Mouse (Mus musculus): ENCODE data around the gene Nhlrc2.
"Not testable (repeated sequence)": the region's sequence is repeated elsewhere in the genome, so short reads cannot be mapped to it uniquely, and the experiment has no call there.

Nhlrc2 gene

GRCm38 (mm10) chr19:56548230-56549032 is at the start of gene Nhlrc2:
TSS of gene Nhlrc2 (plus strand) at chr19:56548261.
- peak; percentile 72 to 85 for DNase-seq (ENCODE audit: low spot score in 2 of 2)

- not testable (repeated sequence) for DNase-seq (ENCODE audit: low spot score in 2 of 2)
Observed at GRCm38 (mm10) chr19:56503069-56503468, 45.0 kb upstream of the Nhlrc2 start.

- DNase-seq (ENCODE audit: low spot score in 2 of 2) = not testable (repeated sequence)
Observed at GRCm38 (mm10) chr19:56503525-56503924, 44.5 kb upstream of the Nhlrc2 start.

- not testable (repeated sequence) for DNase-seq (ENCODE audit: low spot score in 2 of 2)
Observed at GRCm38 (mm10) chr19:56511207-56511606, 36.9 kb upstream of the Nhlrc2 start.

GRCm38 (mm10) chr19:56513527-56513926 is 34.5 kb upstream of the Nhlrc2 start:
- DNase-seq (ENCODE audit: low spot score in 2 of 2) = not testable (repeated sequence)

GRCm38 (mm10) chr19:56519408-56519807 is 28.7 kb upstream of the Nhlrc2 start:
- not testable (repeated sequence) for DNase-seq (ENCODE audit: low spot score in 2 of 2)

GRCm38 (mm10) chr19:56530529-56530928 is 17.5 kb upstream of the Nhlrc2 start:
- not testable (repeated sequence) for DNase-seq (ENCODE audit: low spot score in 2 of 2)

GRCm38 (mm10) chr19:56531251-56531650 is 16.8 kb upstream of the Nhlrc2 start:
- DNase-seq (ENCODE audit: low spot score in 2 of 2) = no peak

- DNase-seq (ENCODE audit: low spot score in 2 of 2) = no peak
Observed at GRCm38 (mm10) chr19:56533291-56534071, 14.6 kb upstream of the Nhlrc2 start.

GRCm38 (mm10) chr19:56534337-56534736 is 13.7 kb upstream of the Nhlrc2 start:
- DNase-seq (ENCODE audit: low spot score in 2 of 2) = no peak

GRCm38 (mm10) chr19:56535064-56535463 is 13.0 kb upstream of the Nhlrc2 start:
- no peak for DNase-seq (ENCODE audit: low spot score in 2 of 2)

GRCm38 (mm10) chr19:56535765-56536164 is 12.3 kb upstream of the Nhlrc2 start:
- no peak for DNase-seq (ENCODE audit: low spot score in 2 of 2)

GRCm38 (mm10) chr19:56543320-56543719 is 4.7 kb upstream of the Nhlrc2 start:
- DNase-seq (ENCODE audit: low spot score in 2 of 2) = no peak

GRCm38 (mm10) chr19:56544681-56545388 is 3.2 kb upstream of the Nhlrc2 start:
- DNase-seq (ENCODE audit: low spot score in 2 of 2) = no peak

GRCm38 (mm10) chr19:56546031-56546430 is 2.0 kb upstream of the Nhlrc2 start:
- DNase-seq (ENCODE audit: low spot score in 2 of 2) = no peak

- peak; percentile 60 to 66 for DNase-seq (ENCODE audit: low spot score in 2 of 2)
Observed at GRCm38 (mm10) chr19:56547456-56548229, 418 bp upstream of the Nhlrc2 start, which contains the start of gene Dclre1a. TSS of gene Dclre1a (minus strand) at chr19:56548222.

- DNase-seq (ENCODE audit: low spot score in 2 of 2) = peak in 1 of 2 experiments; percentile 55
Observed at GRCm38 (mm10) chr19:56549033-56549680, 1.1 kb downstream of the Nhlrc2 start.

- no peak for DNase-seq (ENCODE audit: low spot score in 2 of 2)
Observed at GRCm38 (mm10) chr19:56553177-56553576, 5.1 kb downstream of the Nhlrc2 start.

GRCm38 (mm10) chr19:56555972-56556371 is 7.9 kb downstream of the Nhlrc2 start:
- DNase-seq (ENCODE audit: low spot score in 2 of 2) = no peak

- DNase-seq (ENCODE audit: low spot score in 2 of 2) = no peak
Observed at GRCm38 (mm10) chr19:56562433-56563138, 14.5 kb downstream of the Nhlrc2 start.

All from right cerebral cortex, adult 2 months (tissue).